Mouse (Mus musculus) thymus, adult 2 months (tissue): ENCODE results near the gene Zfpl1. TPM values are rescaled to one million over a fixed set of nuclear protein-coding genes. Genes with fewer than 3 reads are reported as not detected.
A peak's percentile ranks its signal among the peaks of the same experiment; 100 is the strongest.

Experiments
- DNase-seq: peaks from one replicate; pipeline ENCODE4 v3.0.0; 2021
- H3K27ac ChIP-seq: fragments of 200-500 bp; 2 replicates; pipeline ENCODE4 v1.5.1; 2012; ENCODE audit warnings: low read length, control low read depth; ENCODE audit not compliant: control insufficient read depth, insufficient read depth
- H3K27me3 ChIP-seq: fragments of 200-500 bp; 2 replicates; pipeline ENCODE4 v1.6.1; 2012; ENCODE audit warnings: mild to moderate bottlenecking, low read length, moderate library complexity, mixed read lengths; ENCODE audit not compliant: control insufficient read depth, insufficient read depth
- H3K36me3 ChIP-seq: fragments of 200-500 bp; 2 replicates; pipeline ENCODE4 v1.6.1; 2012; ENCODE audit warnings: mild to moderate bottlenecking, low read length, moderate library complexity; ENCODE audit not compliant: control insufficient read depth, insufficient read depth
- H3K4me1 ChIP-seq: fragments of 200-500 bp; replicated peaks from 2 replicates; pipeline ENCODE4 v1.6.1; 2012; ENCODE audit warnings: low read length; ENCODE audit not compliant: control insufficient read depth, insufficient read depth
- H3K4me3 ChIP-seq: fragments of 200-500 bp; 2 replicates; pipeline ENCODE4 v1.5.1; 2012; ENCODE audit warnings: mild to moderate bottlenecking, low read length, control low read depth, moderate library complexity; ENCODE audit not compliant: control insufficient read depth, insufficient read depth
- CTCF ChIP-seq: fragments of 200-500 bp; IDR thresholded peaks from 2 replicates; pipeline ENCODE4 v1.5.1; 2012; ENCODE audit warnings: mild to moderate bottlenecking, control low read depth, low read length, moderate library complexity, borderline replicate concordance; ENCODE audit not compliant: control insufficient read depth, poor library complexity, insufficient read depth; ENCODE audit errors: extremely low read depth
- POLR2A ChIP-seq: fragments of 200-500 bp; IDR thresholded peaks from 2 replicates; pipeline ENCODE4 v1.6.1; 2012; ENCODE audit warnings: mild to moderate bottlenecking, low read length, control low read depth, moderate library complexity; ENCODE audit not compliant: control insufficient read depth, poor library complexity, insufficient read depth; ENCODE audit errors: extremely low read depth
- WGBS: fragments of 180-500 bp; shearing (Covaris S2); methylation state at CpG from one replicate; pipeline ENCODE4 v1.1.7; 2018; 5-methylcytosine and 5-hydroxymethylcytosine counted together
- polyA plus RNA-seq: library from polyadenylated mRNA; depleted of rRNA; stranded (reverse); fragments of >200 nt; gene quantifications from 2 replicates; pipeline ENCODE4 v1.2.3, GENCODE M21; 2012

The Zfpl1 gene
- polyA plus RNA-seq, 1 experiment, result 147 TPM

DNA sequence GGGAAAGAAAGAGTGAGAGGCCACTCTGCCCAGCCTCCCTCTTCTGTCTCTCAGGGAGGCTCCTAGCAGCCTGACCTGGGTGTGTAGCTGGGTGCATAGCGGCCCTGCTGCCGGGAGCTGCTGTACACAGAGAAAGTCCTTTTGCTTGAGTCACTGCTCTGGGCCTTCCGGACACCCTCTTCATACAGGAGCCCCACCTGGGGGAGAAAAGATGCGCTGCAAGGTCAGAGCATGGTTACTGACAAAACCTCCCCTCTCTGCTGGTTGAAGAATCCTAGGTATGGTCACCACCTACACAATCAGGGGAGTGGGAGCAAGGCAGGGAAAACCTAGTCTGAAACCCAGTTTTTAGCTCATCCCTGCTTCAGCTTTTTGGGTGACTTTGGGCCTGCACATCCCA is 15.8 kb downstream of the Zfpl1 start:
- TF ChIP-seq POLR2A, result no peak
- no peak for TF ChIP-seq CTCF
- Histone ChIP-seq H3K36me3 (no peaks in the 10 kb centered on the region), H3K27ac (no peak overlapping the region), H3K4me1 (peaks cover 28% of the 10 kb centered on the region), H3K27me3 (no peaks in the 10 kb centered on the region), H3K4me3 (no peak overlapping the region)
- peak; percentile 56 for DNase-seq
- 96% methylated on average over 4 of the region's 4 CpGs for WGBS

DNA sequence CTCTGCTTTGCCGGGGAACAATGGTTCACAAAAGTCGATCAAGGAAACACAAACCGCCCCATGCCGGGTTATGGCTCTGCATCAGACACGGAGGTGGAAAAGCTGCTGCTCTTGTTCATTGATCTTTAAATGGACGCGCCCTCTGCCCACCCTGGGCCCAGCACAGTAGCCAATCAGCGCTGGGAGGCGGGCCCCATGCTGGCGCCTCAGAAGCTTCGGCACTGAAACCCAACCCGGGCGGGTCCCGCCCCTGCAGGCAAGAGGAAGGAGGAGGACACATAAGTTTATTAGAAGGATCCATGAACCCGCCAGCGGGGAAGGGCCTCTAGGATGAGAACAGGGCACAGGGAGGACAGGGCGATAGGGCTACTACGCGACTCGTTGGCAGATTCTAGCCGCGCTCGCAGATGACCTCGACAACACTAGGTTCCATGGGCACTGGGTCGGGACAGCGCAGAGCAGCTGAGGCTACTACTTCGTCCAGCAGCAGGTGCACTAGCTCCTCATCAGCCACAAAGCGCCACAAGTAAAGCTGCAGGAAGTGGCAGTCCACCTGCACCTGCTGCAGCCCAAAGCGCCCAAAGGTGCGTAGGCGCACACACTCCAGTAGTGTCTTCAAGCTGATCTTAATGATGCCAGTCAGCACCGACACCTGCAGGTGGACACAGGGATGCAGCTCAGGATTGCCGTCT is 16.9 kb downstream of the Zfpl1 start, which contains the start of gene Tm7sf2:
Tm7sf2 (minus strand) TSS at position 650 of the 692 bp plus-strand sequence.
- H3K4me3 ChIP-seq, result peak within 1 kb of the TSS; percentile 51
- WGBS, result 10% methylated on average over 33 of the region's 33 CpGs
- no peaks in the 10 kb centered on the region for H3K27me3 ChIP-seq
- peak within 1 kb of the TSS; percentile 2; the same call in 1 of the 2 replicates for H3K27ac ChIP-seq
- TF ChIP-seq CTCF (no peak), POLR2A (no peak)
- peak; percentile 86 for DNase-seq
- H3K36me3 ChIP-seq, result no peaks in the 10 kb centered on the region
- peaks cover 28% of the 10 kb centered on the region for H3K4me1 ChIP-seq

DNA sequence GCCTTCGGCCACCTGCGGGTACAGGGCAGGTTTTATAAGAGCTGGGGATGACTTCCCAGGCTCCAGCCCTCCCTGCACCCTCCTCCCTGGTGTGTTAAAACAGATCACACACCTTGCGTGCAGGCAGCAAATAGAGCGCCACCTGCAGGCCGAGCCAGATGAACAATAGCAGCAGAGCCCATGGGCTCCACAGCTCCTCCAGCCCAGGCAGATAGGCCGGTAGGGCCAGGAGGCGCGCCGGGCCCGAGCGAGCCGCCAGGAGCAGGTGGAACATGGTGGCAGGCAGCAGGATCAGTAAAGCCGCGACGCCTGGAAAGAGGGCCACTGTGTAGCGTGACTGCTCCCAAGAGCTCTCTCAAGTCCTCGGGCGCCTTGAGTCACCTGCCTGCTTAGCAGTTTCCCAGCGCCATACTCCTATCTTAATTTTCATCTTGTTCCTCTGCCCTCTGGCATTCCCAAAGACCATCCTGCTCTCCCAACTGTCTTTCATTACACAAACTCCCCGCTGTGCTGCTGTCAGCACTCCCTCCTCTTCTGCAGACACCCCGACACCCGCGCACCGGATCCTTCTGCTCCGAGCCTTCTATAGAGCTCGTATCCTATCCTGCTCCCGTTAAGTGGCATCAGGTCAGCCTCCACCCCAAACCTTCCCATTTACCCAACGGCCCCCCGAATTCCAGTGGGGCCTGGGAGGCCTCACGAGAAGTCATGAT is 17.6 kb downstream of the Zfpl1 start:
- peak overlapping the region; percentile 2; the same call in 1 of the 2 replicates for H3K27ac ChIP-seq

DNA sequence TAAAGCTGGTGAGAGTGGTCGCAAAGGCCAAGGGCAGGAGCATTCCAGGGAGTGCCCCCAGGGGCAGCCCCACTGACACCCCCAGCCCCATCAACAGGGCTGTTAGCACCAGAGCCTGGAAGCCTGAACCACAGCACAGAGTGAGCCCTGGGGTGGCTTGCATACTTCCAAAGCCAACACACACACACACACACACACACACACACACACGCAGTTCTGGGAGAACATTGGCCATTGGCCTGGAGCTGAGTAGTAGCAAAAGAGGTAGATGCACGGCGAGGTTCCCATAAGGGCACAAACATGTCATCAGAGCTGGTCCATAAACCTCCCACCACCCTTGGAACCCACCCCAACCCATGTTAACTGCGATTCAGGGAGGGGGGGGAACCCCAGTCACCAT is 18.2 kb downstream of the Zfpl1 start:
- Histone ChIP-seq H3K4me3 (no peak overlapping the region), H3K27me3 (no peaks in the 10 kb centered on the region), H3K4me1 (peaks cover 34% of the 10 kb centered on the region), H3K36me3 (no peaks in the 10 kb centered on the region), H3K27ac (no peak overlapping the region)
- DNase-seq, result no peak
- TF ChIP-seq POLR2A (no peak), CTCF (no peak)
- WGBS, result 42% methylated on average over 5 of the region's 5 CpGs

More for the DNA sequence above, 17.6 kb downstream of the Zfpl1 start:
- Histone ChIP-seq H3K27me3 (no peaks in the 10 kb centered on the region), H3K4me1 (peaks cover 35% of the 10 kb centered on the region), H3K4me3 (peak overlapping the region; percentile 51), H3K36me3 (no peaks in the 10 kb centered on the region)
- WGBS, result 1% methylated on average over 30 of the region's 30 CpGs
- peak; percentile 84 for DNase-seq
- TF ChIP-seq POLR2A (no peak), CTCF (peak; percentile 93)

DNA sequence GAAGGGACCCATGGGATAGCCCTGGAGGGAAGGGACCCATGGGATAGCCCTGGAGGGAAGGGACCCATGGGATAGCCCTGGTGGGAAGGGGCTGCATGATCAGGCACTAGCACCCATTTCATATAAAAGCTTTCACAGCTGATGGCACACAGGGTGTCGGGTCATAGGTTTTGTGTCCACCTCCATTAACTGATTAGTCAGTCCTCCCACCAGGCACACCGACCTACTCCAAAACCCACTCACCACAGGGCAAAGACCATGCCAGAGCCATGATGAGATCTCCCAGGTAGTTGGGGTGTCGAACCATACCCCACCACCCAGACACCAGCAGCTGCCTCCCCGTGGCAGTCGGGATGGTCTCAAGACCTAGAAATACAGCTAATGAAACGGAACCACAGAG is 21.7 kb downstream of the Zfpl1 start:
- no peak overlapping the region for H3K4me3 ChIP-seq
- H3K36me3 ChIP-seq, result no peaks in the 10 kb centered on the region
- 97% methylated on average over 6 of the region's 6 CpGs for WGBS
- no peak for DNase-seq
- TF ChIP-seq POLR2A (no peak), CTCF (no peak)
- no peaks in the 10 kb centered on the region for H3K27me3 ChIP-seq
- H3K4me1 ChIP-seq, result peaks cover 22% of the 10 kb centered on the region
- H3K27ac ChIP-seq, result no peak overlapping the region

DNA sequence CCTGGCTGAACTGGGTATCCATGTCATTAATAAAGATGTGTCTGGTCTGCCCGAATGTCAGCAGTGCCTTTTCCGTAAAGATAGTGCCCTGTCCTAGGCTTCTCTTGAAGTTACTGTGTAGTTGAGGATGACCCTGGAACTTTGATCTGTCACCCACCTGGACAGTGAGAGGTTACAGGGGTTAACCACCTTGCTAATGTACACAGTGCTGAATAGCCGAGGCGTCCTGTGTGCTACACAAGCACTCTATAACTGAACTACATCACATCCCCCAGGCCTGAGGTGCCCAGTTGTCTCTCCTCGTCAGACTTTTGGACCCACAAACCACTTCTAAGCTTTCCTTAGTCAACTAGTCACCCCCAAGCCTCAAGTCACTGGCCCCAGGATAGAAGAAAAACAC is 22.3 kb downstream of the Zfpl1 start:
- Histone ChIP-seq H3K27me3 (no peaks in the 10 kb centered on the region), H3K36me3 (no peaks in the 10 kb centered on the region), H3K4me3 (peak overlapping the region; percentile 72), H3K27ac (peak overlapping the region; percentile 83), H3K4me1 (peaks cover 17% of the 10 kb centered on the region)
- WGBS, result 35% methylated on average over 5 of the region's 5 CpGs
- no peak for DNase-seq
- no peak for TF ChIP-seq POLR2A
- TF ChIP-seq CTCF, result no peak
